Mouse (Mus musculus) midbrain, embryonic 13.5 days (tissue): Measurements from ENCODE around the gene Aqp5. TPM values are rescaled to one million over a fixed set of nuclear protein-coding genes. Genes with fewer than 3 reads are reported as not detected.

Experiments used
- ATAC-seq: fragments of 200-750 bp; cut with Nextera tagmentation; 2 replicates; pipeline ENCODE4 v1.8.0; 2017; ENCODE audit warnings: mild to moderate bottlenecking, moderate TSS enrichment, moderate library complexity
- H3K27ac ChIP-seq: fragments of 300-500 bp; sonication (generic); 2 replicates; pipeline ENCODE4 v1.5.1; 2015; ENCODE audit warnings: inconsistent platforms, mild to moderate bottlenecking, moderate library complexity
- H3K27me3 ChIP-seq: fragments of 300-500 bp; sonication (generic); 2 replicates; pipeline ENCODE4 v1.6.1; 2015; ENCODE audit warnings: mild to moderate bottlenecking, inconsistent platforms
- H3K36me3 ChIP-seq: fragments of 300-500 bp; sonication (generic); 2 replicates; pipeline ENCODE4 v1.6.1; 2015; ENCODE audit warnings: mild to moderate bottlenecking, inconsistent platforms
- H3K4me1 ChIP-seq: fragments of 300-500 bp; sonication (generic); replicated peaks from 2 replicates; pipeline ENCODE4 v1.6.1; 2015; ENCODE audit warnings: inconsistent platforms
- H3K4me2 ChIP-seq: fragments of 300-500 bp; sonication (generic); replicated peaks from 2 replicates; pipeline ENCODE4 v1.6.1; 2015; ENCODE audit warnings: moderate library complexity, mild to moderate bottlenecking, inconsistent platforms
- H3K4me3 ChIP-seq: fragments of 300-500 bp; sonication (generic); replicated peaks from 2 replicates; pipeline ENCODE4 v1.5.1; 2015; ENCODE audit warnings: mild to moderate bottlenecking, inconsistent platforms
- H3K9ac ChIP-seq: fragments of 300-500 bp; sonication (generic); replicated peaks from 2 replicates; pipeline ENCODE4 v1.6.1; 2015; ENCODE audit warnings: mild to moderate bottlenecking, inconsistent platforms
- H3K9me3 ChIP-seq: fragments of 300-500 bp; sonication (generic); 2 replicates; pipeline ENCODE4 v1.6.1; 2016; ENCODE audit warnings: mild to moderate bottlenecking, inconsistent platforms
- WGBS: fragments of 180-500 bp; shearing (Covaris S2); methylation state at CpG from one replicate; pipeline ENCODE4 v1.1.7; 2015; 5-methylcytosine and 5-hydroxymethylcytosine counted together
- polyA plus RNA-seq: library from polyadenylated mRNA; unstranded; fragments of >200 nt; fragmentation: Nextera tagmentation; extraction: Ambion mirVana; gene quantifications from 2 replicates; pipeline ENCODE4 v1.2.1, GENCODE M21; 2015

Gene Aqp5
- polyA plus RNA-seq, 1 experiment from 2014 or later = 1.1 TPM

DNA sequence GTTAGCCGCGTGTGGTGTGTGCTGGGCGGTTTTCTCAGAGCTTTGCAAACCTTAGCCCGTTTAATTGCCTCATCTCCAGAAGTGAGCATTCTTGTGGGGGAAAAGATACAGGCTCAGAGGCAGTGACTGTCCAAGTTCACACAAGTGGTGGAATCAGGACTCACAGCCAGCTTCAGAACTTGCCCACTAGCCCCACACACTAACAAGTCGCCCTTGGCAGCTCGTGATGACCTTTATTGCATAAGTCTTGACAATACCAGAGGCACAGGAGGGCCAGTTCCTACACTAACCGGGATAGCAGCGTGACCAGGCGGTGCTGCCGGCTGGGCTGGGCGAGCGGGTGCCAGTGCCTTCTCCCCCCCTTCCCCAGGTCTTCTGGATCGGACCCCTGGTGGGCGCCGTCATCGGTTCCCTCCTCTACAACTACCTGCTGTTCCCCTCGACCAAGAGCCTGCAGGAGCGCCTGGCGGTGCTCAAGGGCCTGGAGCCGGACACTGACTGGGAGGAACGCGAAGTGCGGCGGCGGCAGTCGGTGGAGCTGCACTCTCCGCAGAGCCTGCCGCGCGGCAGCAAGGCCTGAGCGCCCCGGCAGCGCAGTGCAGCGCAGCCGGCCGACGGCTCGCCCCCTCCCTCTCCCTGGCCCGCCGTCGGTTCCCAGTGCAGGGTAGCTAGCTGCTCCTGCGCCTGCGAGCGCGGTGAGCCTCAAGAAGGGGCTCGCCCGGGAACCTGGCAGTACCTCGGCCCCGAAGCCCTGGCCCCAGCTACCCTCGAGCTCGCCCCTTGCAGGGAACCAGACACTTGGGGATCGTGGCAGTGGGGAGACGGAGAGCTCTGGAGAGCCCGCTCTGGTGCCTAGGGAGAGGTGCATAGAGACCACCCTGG is 6.9 kb upstream of the Aqp5 start:
- Histone ChIP-seq H3K27me3 (peaks cover 95% of the 10 kb centered on the region), H3K9ac (peak overlapping the region; percentile 37; the same call in 1 of the 2 replicates), H3K4me1 (peaks cover 26% of the 10 kb centered on the region), H3K27ac (no peak overlapping the region), H3K9me3 (no peaks in the 10 kb centered on the region), H3K4me2 (peak overlapping the region; percentile 49), H3K4me3 (peak overlapping the region; percentile 33), H3K36me3 (no peaks in the 10 kb centered on the region)
- 1% methylated on average over 50 of the region's 54 CpGs for WGBS
- ATAC-seq = peak; percentile 66

DNA sequence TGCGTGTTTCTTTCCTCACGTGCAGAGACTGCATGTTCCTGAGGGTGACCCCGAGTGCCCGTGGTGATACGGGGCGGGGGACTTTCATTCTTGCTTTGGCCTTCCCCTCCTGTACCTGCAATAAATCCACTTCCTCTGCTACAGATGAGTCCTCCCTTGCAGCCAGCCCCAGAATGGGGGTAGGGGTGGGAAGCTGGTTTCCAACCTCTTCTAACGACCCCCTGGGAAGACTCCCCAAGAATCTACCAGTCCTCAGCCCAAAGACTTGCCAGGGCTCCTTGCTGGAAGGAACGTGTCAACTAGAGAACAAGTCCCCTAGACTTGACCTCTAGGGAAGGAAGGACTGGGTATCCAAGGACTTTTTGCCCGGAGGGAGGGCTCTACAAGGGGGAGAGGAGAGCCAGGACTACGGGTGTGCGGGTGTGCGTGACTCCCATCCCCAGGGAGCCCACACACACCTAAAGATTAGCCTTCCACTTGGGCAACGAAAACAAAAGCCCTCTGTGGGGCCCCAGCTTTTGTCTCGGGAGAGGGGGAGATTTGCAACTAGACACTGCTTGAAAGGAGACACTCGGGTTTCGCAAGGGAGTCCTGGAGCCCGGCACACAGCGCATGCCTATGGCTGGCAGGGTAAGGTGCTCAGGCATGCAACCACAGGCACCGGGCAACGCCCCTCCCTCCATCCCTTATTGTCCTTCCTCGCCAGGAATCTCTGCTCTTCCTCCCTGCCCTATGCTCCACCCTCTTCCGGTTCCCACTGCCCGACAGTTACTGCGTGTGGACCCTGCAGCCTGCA is 6.0 kb upstream of the Aqp5 start:
- peak; percentile 43 for ATAC-seq
- Histone ChIP-seq H3K4me2 (peak overlapping the region; percentile 49), H3K27me3 (peaks cover 99% of the 10 kb centered on the region), H3K4me1 (peaks cover 25% of the 10 kb centered on the region), H3K27ac (no peak overlapping the region), H3K9ac (peak overlapping the region; percentile 37; the same call in 1 of the 2 replicates), H3K36me3 (no peaks in the 10 kb centered on the region), H3K4me3 (peak overlapping the region; percentile 33), H3K9me3 (no peaks in the 10 kb centered on the region)
- WGBS = 1% methylated on average over 24 of the region's 24 CpGs

DNA sequence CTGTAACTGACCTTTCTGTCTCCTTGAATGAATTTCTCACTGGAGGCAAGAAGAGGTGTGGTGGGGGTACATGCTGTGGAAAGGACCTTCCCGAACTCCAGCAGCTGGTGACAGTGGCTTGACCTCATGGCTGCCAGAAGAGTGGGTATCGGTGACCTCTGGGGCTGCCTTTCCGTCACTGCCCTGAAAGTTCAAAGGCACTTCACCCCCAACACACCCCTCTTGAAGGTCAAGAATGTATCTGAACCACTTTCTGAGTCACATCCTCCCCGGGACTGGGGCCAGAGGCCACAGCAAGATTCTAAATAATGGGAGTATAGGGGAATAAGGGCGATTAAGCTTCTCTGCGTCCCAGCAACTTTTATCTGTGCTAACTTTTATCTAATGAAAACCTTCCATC is 4.8 kb upstream of the Aqp5 start:
- Histone ChIP-seq H3K4me1 (peaks cover 28% of the 10 kb centered on the region), H3K9me3 (no peaks in the 10 kb centered on the region), H3K4me3 (no peak overlapping the region), H3K4me2 (no peak overlapping the region), H3K27ac (no peak overlapping the region), H3K36me3 (no peaks in the 10 kb centered on the region), H3K27me3 (peaks cover 99% of the 10 kb centered on the region), H3K9ac (no peak overlapping the region)
- ATAC-seq = no peak
- 63% methylated on average over 6 of the region's 6 CpGs for WGBS

DNA sequence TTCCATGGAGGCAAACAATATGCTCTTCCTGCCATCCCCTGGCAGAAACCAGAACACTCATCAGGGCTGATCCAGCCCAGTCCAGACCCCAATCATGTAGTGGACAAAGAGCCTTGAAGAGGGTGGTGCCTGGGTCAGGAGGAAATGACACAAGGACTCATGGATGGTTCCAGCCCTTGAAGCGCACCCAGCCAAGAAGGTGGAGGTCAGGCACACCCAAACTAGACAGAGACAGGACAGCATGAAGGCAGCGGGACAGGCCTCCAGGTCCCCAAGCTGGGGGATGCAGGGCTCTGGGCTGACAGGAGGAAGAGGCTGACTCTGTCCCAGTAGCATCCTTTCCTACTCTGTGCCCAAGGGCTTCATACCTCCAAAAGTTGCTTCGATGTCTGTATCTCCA is 4.1 kb upstream of the Aqp5 start:
- no peak overlapping the region for H3K9ac ChIP-seq
- H3K4me1 ChIP-seq = peaks cover 32% of the 10 kb centered on the region
- no peak overlapping the region for H3K27ac ChIP-seq
- no peak for ATAC-seq
- no peaks in the 10 kb centered on the region for H3K36me3 ChIP-seq
- H3K4me3 ChIP-seq = no peak overlapping the region
- peaks cover 99% of the 10 kb centered on the region for H3K27me3 ChIP-seq
- WGBS = 97% methylated on average over 3 of the region's 3 CpGs
- no peak overlapping the region for H3K4me2 ChIP-seq
- H3K9me3 ChIP-seq = no peaks in the 10 kb centered on the region

DNA sequence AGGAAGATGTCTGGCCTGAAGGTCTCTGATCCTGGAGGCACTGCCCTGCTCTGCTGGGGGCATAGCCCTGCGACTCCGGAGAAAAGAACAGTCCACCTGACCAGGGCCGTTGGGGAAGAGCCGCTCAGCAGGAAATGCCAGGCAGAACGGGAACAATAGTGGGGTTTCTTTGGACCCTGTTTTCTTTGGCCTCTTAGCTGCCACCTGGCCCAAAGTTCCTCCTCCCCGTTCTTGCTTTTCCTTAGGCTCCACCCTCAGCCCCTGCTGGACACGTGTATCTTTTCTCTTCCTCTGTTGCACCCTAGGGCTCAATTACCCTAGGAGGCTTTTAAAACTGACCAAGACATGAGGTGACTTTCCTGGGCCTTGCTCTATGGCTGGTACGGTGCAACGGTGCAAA is 1.3 kb upstream of the Aqp5 start:
- Histone ChIP-seq H3K4me2 (no peak overlapping the region), H3K9me3 (no peaks in the 10 kb centered on the region), H3K4me1 (peaks cover 18% of the 10 kb centered on the region), H3K27me3 (peaks cover 100% of the 10 kb centered on the region), H3K27ac (no peak overlapping the region), H3K9ac (no peak overlapping the region), H3K36me3 (no peaks in the 10 kb centered on the region), H3K4me3 (no peak overlapping the region)
- 3% methylated on average over 9 of the region's 9 CpGs for WGBS
- ATAC-seq = no peak

DNA sequence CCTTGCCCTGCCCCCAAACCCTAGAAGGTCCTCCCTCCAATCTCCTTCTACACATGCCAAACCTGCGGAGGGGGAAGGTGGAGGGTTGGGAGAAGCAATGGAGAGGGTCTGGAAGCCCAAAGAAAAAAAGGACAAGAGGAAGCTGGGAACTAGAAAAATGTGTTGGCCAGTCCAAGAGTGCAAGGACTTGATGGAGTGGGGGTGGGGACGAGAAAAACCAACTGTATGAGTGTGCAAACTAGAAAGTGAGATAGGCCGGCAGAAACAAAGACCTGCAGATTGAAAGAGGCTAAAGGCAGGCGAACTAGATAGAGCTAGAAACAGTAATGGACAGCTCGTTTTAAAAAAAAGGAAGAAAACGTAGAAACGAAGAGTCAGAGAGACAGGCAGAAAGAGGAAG is 878 bp upstream of the Aqp5 start:
- no peak overlapping the region for H3K27ac ChIP-seq
- peaks cover 14% of the 10 kb centered on the region for H3K4me1 ChIP-seq
- H3K9ac ChIP-seq = no peak overlapping the region
- H3K27me3 ChIP-seq = peaks cover 100% of the 10 kb centered on the region
- H3K9me3 ChIP-seq = no peaks in the 10 kb centered on the region
- H3K36me3 ChIP-seq = no peaks in the 10 kb centered on the region
- 18% methylated on average over 7 of the region's 7 CpGs for WGBS
- no peak overlapping the region for H3K4me3 ChIP-seq
- no peak for ATAC-seq
- H3K4me2 ChIP-seq = no peak overlapping the region

DNA sequence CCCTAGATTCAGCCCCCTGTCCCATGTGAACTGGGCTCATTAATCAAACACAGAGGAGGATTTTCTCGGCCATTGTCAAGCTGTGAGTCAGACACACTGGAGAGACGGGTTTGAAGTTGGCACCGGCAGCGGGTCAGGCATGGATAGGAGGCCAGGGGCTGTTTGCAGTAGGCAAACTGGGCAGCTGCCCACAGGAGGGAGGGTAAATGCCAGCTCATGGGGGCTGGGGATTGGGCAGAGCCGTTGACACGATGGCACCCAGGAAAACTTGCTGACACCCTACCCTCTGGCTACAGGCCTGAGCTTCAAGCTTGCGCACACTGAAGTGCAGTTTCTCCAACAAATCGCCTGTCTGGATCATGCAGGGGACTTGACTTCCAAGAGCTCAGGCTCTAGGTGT is 1.6 kb downstream of the Aqp5 start:
- Histone ChIP-seq H3K36me3 (no peaks in the 10 kb centered on the region), H3K27ac (no peak overlapping the region), H3K9me3 (no peaks in the 10 kb centered on the region), H3K27me3 (peaks cover 85% of the 10 kb centered on the region), H3K4me2 (no peak overlapping the region), H3K4me3 (no peak overlapping the region), H3K9ac (no peak overlapping the region), H3K4me1 (peaks cover 17% of the 10 kb centered on the region)
- ATAC-seq = no peak
- WGBS = 70% methylated on average over 8 of the region's 8 CpGs

DNA sequence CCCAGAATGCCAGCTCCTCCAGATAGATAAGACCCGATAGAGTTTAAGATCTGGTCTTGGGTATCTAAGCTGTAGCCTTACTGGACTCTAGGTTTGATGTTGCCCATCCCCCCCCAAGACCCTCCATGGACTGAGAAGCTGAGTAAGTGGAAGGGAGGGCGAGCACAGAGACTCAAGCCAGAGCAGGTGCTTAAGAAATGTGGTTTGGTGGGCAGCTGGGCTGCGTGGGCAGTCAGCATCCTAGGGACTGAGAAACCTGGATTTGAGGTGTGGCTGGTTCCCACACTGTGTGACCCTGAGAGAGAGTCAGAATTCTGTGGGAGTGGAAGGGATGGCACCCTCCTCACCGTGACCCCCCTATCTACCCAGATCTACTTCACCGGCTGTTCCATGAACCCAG is 2.3 kb downstream of the Aqp5 start:
- Histone ChIP-seq H3K27ac (no peak overlapping the region), H3K4me1 (peaks cover 19% of the 10 kb centered on the region), H3K9me3 (no peaks in the 10 kb centered on the region), H3K36me3 (no peaks in the 10 kb centered on the region), H3K4me3 (no peak overlapping the region), H3K9ac (no peak overlapping the region), H3K4me2 (no peak overlapping the region), H3K27me3 (peaks cover 78% of the 10 kb centered on the region)
- 90% methylated on average over 5 of the region's 5 CpGs for WGBS
- no peak for ATAC-seq

DNA sequence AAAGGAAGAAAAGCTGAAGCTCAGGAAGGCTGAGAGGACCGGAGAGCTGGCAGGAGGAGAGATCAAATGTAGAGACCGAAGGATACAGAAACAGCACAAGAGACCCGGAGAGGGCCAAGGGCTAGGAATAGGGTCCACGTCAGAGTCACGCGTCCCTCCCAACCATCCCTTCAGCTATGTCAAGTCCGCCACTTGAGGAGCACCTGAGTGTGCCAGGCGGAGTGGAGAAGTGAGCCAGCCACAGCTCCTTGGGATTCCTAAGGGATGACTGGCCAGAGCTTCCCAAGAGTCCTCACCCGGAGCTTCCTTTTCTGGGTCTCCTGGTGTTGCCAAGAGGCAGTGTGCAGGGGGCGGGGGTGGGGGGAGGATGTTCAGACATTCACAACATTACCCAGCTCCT is 4.4 kb downstream of the Aqp5 start:
- Histone ChIP-seq H3K36me3 (no peaks in the 10 kb centered on the region), H3K9me3 (no peaks in the 10 kb centered on the region), H3K4me1 (peaks cover 31% of the 10 kb centered on the region), H3K27me3 (peaks cover 59% of the 10 kb centered on the region), H3K4me2 (no peak overlapping the region), H3K4me3 (no peak overlapping the region), H3K27ac (no peak overlapping the region), H3K9ac (no peak overlapping the region)
- 87% methylated on average over 10 of the region's 10 CpGs for whole genome bisulfite sequencing
- ATAC-seq = no peak

DNA sequence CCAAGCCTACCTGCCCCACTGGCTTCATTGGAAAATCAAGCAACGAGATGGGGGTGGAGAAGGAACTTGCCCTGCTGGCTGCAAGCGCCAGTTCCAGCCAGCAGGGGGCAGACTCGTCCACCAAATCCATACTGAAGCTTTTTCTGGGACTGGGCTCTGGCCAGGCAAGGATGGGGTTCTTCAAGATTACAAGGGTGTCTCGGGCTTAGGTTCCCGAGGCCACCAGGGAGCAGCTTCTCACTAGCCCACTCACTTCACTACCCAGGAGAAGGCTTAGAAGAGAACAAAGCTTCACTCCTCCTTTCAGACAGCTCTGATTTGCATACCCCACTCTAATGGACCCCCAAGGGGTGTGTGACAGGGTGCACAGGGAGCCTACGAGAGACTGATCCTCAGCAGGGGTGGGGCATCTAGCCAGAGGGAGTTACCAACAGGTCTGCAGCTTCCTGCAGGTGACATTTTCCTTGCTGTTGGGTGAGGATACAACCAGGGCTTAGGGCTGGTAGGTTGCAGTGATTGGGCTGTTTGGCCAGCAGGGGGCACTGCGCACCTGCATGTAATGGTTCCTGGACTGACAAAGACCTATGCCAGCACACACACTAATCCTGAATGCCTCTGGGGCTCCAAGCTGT is 5.6 kb downstream of the Aqp5 start:
- WGBS = under 1% methylated on average over 7 of the region's 7 CpGs
- Histone ChIP-seq H3K27me3 (peaks cover 47% of the 10 kb centered on the region), H3K27ac (peak overlapping the region; percentile 74), H3K4me3 (no peak overlapping the region), H3K4me1 (peaks cover 33% of the 10 kb centered on the region), H3K9ac (no peak overlapping the region), H3K4me2 (0 out of 2 replicates have a peak overlapping the region, but pooled peaks have one; percentile 2), H3K9me3 (no peaks in the 10 kb centered on the region), H3K36me3 (no peaks in the 10 kb centered on the region)
- ATAC-seq = peak; percentile 87

DNA sequence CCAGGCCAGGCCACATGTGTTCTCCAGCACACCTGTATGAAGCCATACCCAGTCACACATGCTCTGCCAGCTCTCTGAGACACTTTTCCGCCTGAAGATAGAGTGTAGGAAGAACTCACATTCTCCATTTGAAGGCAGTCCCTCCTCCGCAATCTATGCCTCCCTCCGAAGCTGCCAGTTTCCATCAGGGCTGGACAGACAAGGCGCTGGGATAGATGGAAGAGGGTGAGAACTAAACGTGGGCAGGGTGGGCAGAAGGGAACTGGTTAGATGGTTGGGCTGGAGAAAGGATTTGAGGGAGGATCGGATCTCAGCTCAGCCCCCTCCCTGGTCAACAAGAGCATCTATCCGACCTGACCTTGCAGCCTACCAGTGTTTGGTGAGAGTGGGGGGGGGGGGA is 6.3 kb downstream of the Aqp5 start:
- Histone ChIP-seq H3K9ac (no peak overlapping the region), H3K4me2 (no peak overlapping the region), H3K27me3 (peaks cover 40% of the 10 kb centered on the region), H3K27ac (no peak overlapping the region), H3K36me3 (no peaks in the 10 kb centered on the region), H3K9me3 (no peaks in the 10 kb centered on the region), H3K4me3 (no peak overlapping the region), H3K4me1 (peaks cover 39% of the 10 kb centered on the region)
- ATAC-seq = no peak; the same call in 1 of the 2 replicates
- 56% methylated on average over 7 of the region's 7 CpGs for WGBS

DNA sequence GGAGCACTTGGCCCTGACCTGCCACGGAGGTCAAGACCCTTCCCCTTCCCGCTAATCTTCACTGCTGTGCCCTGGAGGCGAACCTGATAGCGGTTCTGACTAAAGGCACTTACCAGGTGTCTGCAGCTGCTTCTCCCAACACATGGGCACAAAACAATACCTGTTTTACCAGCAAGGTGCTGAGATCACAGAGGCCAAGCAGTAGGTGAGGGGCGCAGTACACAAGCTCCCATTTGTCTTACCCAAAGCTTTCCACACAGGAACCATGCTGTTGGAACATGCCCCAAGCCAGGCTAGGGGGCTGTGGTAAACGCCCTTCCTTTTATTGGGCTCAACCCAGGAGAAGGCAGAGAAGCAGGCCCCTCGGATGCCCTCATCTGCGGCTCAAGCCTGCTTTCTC is 7.0 kb downstream of the Aqp5 start:
- H3K27me3 ChIP-seq = peaks cover 33% of the 10 kb centered on the region

More for the DNA sequence above, 7.0 kb downstream of the Aqp5 start:
- Histone ChIP-seq H3K9me3 (no peaks in the 10 kb centered on the region), H3K36me3 (no peaks in the 10 kb centered on the region), H3K27ac (0 out of 2 replicates have a peak overlapping the region, but pooled peaks have one; percentile 3), H3K4me2 (no peak overlapping the region), H3K4me1 (peaks cover 45% of the 10 kb centered on the region), H3K4me3 (no peak overlapping the region), H3K9ac (no peak overlapping the region)
- 54% methylated on average over 8 of the region's 8 CpGs for WGBS
- ATAC-seq = no peak
